Mouse (Mus musculus) cortical plate, adult 2 months (tissue): Measurements from ENCODE around the gene Actn4.
"Not testable (repeated sequence)": the region's sequence is repeated elsewhere in the genome, so short reads cannot be mapped to it uniquely, and the experiment has no call there.

ENCODE experiments used
- CTCF ChIP-seq: fragments of 200-500 bp; IDR thresholded peaks from 2 replicates; pipeline ENCODE4 v1.5.1; 2011; ENCODE audit warnings: mild to moderate bottlenecking, control low read depth, low read length; ENCODE audit not compliant: insufficient read depth; ENCODE audit errors: extremely low read depth
- POLR2A ChIP-seq: fragments of 200-500 bp; IDR thresholded peaks from 2 replicates; pipeline ENCODE4 v1.6.1; 2011; ENCODE audit warnings: mild to moderate bottlenecking, low read length, control low read depth; ENCODE audit not compliant: insufficient read depth; ENCODE audit errors: extremely low read depth

- peak; percentile 47; the same call in 1 of the 2 replicates for TF ChIP-seq CTCF
- TF ChIP-seq POLR2A = not testable (repeated sequence)
These were observed 94.4 kb downstream of the Actn4 start for GRCm38 (mm10) chr7:28867508-28868340.
